Mouse (Mus musculus) ES-E14 (cell line): ENCODE measurements at regions not wholly inside any gene's neighbourhood (a gene's known extent, or its start where the extent isn't known, plus 50 kb on each side); places are given as distances from the start of the nearest gene placed in this dataset.

Experiments
- HCFC1 ChIP-seq: IDR thresholded peaks from 2 replicates; pipeline ENCODE4 v1.6.1; 2012; ENCODE audit warnings: low read length, inconsistent platforms, borderline replicate concordance; ENCODE audit not compliant: insufficient read depth
- MAFK ChIP-seq: IDR thresholded peaks from 2 replicates; pipeline ENCODE4 v1.6.1; 2014; ENCODE audit warnings: mild to moderate bottlenecking, low read depth, low read length, inconsistent platforms; ENCODE audit not compliant: insufficient read depth
- ZC3H11A ChIP-seq: IDR thresholded peaks from 2 replicates; pipeline ENCODE4 v1.6.1; 2012; ENCODE audit warnings: low read depth, mild to moderate bottlenecking, inconsistent platforms, low read length, borderline replicate concordance
- ZNF384 ChIP-seq: IDR thresholded peaks from 2 replicates; pipeline ENCODE4 v1.6.1; 2012; ENCODE audit warnings: low read depth, low read length, inconsistent platforms

- TF ChIP-seq MAFK (no peak), ZC3H11A (no peak), HCFC1 (no peak), ZNF384 (no peak)
Measured at GRCm38 (mm10) chr6:61066501-61067282, 113.4 kb upstream of the Ccser1 start.
